Mouse (Mus musculus) kidney, adult 2 months (tissue): Measurements from ENCODE around the gene Smg6.

Experiments used
- CTCF ChIP-seq: fragments of 200-500 bp; conservative IDR thresholded peaks from 2 replicates; pipeline ENCODE4 v1.5.1; 2011; ENCODE audit warnings: low read depth, mild to moderate bottlenecking, control low read depth, low read length, moderate library complexity, mixed read lengths; ENCODE audit not compliant: insufficient read depth, insufficient read length
- POLR2A ChIP-seq: fragments of 200-500 bp; IDR thresholded peaks from one replicate; pipeline ENCODE4 v1.6.1; 2011; ENCODE audit warnings: low read depth, low read length, control low read depth

GRCm38 (mm10) chr11:75209363-75209762, 283.7 kb downstream of the Smg6 start:
- TF ChIP-seq CTCF (no peak), POLR2A (no peak)
